Mouse (Mus musculus) liver, adult 2 months (tissue): ENCODE measurements around the gene Abcf3.

ENCODE experiments used
- CTCF ChIP-seq: fragments of 200-500 bp; IDR thresholded peaks from 2 replicates; pipeline ENCODE4 v1.5.1; 2011; ENCODE audit warnings: low read depth, low read length, control low read depth
- POLR2A ChIP-seq: fragments of 200-500 bp; IDR thresholded peaks from 2 replicates; pipeline ENCODE4 v1.6.1; 2011; ENCODE audit warnings: low read length, control low read depth; ENCODE audit not compliant: insufficient read depth; ENCODE audit errors: extremely low read depth

GRCm38 (mm10) chr16:20536081-20536665, 12.2 kb upstream of the Abcf3 start:
- TF ChIP-seq CTCF (no peak), POLR2A (no peak)
